Mouse (Mus musculus) embryonic facial prominence, embryonic 13.5 days (tissue): Measurements from ENCODE around the gene Ppp1r12a. TPM values are rescaled to one million over a fixed set of nuclear protein-coding genes. Genes with fewer than 3 reads are reported as not detected.

Experiments
- ATAC-seq: fragments of 200-750 bp; cut with Nextera tagmentation; 2 replicates; pipeline ENCODE4 v1.8.0; 2017; ENCODE audit warnings: low read depth; ENCODE audit not compliant: insufficient number of reproducible peaks, insufficient read depth, low FRiP score, low TSS enrichment
- H3K27ac ChIP-seq: fragments of 300-500 bp; sonication (generic); 2 replicates; pipeline ENCODE4 v1.5.1; 2015; ENCODE audit warnings: moderate library complexity, mild to moderate bottlenecking, inconsistent platforms
- H3K27me3 ChIP-seq: fragments of 300-500 bp; sonication (generic); 2 replicates; pipeline ENCODE4 v1.6.1; 2015; ENCODE audit warnings: mild to moderate bottlenecking, inconsistent platforms
- H3K36me3 ChIP-seq: fragments of 300-500 bp; sonication (generic); 2 replicates; pipeline ENCODE4 v1.6.1; 2015; ENCODE audit warnings: mild to moderate bottlenecking, inconsistent platforms
- H3K4me1 ChIP-seq: fragments of 300-500 bp; sonication (generic); 2 replicates; pipeline ENCODE4 v1.6.1; 2015; ENCODE audit warnings: inconsistent platforms
- H3K4me2 ChIP-seq: fragments of 300-500 bp; sonication (generic); 2 replicates; pipeline ENCODE4 v1.6.1; 2015; ENCODE audit warnings: moderate library complexity, mild to moderate bottlenecking, inconsistent platforms
- H3K4me3 ChIP-seq: fragments of 300-500 bp; sonication (generic); 2 replicates; pipeline ENCODE4 v1.5.1; 2015; ENCODE audit warnings: mild to moderate bottlenecking, inconsistent platforms
- H3K9ac ChIP-seq: fragments of 300-500 bp; sonication (generic); 2 replicates; pipeline ENCODE4 v1.6.1; 2015; ENCODE audit warnings: mild to moderate bottlenecking, inconsistent platforms
- H3K9me3 ChIP-seq: fragments of 300-500 bp; sonication (generic); 2 replicates; pipeline ENCODE4 v1.6.1; 2016; ENCODE audit warnings: inconsistent platforms
- WGBS: fragments of 180-500 bp; shearing (Covaris S2); methylation state at CpG from one replicate; pipeline ENCODE4 v1.1.7; 2015; ENCODE audit warnings: mixed read lengths; 5-methylcytosine and 5-hydroxymethylcytosine counted together
- polyA plus RNA-seq: library from polyadenylated mRNA; unstranded; fragments of >200 nt; fragmentation: Nextera tagmentation; extraction: Ambion mirVana; gene quantifications from 2 replicates; pipeline ENCODE4 v1.2.1, GENCODE M21; 2015

The Ppp1r12a gene
- polyA plus RNA-seq, 1 experiment from 2014 or later: 86.3 TPM

GRCm38 (mm10) chr10:108182386-108182785 is 20.4 kb downstream of the Ppp1r12a start:
- Histone ChIP-seq H3K4me3 (no peak overlapping the region), H3K4me2 (no peak overlapping the region), H3K9ac (no peak overlapping the region), H3K4me1 (0 out of 2 replicates have a peak, but pooled peaks cover 8% of the 10 kb centered on the region), H3K36me3 (no peaks in the 10 kb centered on the region), H3K9me3 (no peaks in the 10 kb centered on the region), H3K27me3 (no peaks in the 10 kb centered on the region), H3K27ac (no peak overlapping the region)
- ATAC-seq: no peak
- 88% methylated on average over 4 of the region's 4 CpGs for WGBS

GRCm38 (mm10) chr10:108184763-108185162 is 22.8 kb downstream of the Ppp1r12a start:
- no peaks in the 10 kb centered on the region for H3K9me3 ChIP-seq
- no peaks in the 10 kb centered on the region for H3K27me3 ChIP-seq
- no peak for ATAC-seq
- 0 out of 2 replicates have a peak, but pooled peaks cover 3% of the 10 kb centered on the region for H3K36me3 ChIP-seq
- H3K4me3 ChIP-seq: no peak overlapping the region
- 0 out of 2 replicates have a peak, but pooled peaks cover 11% of the 10 kb centered on the region for H3K4me1 ChIP-seq
- no peak overlapping the region for H3K9ac ChIP-seq
- no peak overlapping the region for H3K4me2 ChIP-seq
- H3K27ac ChIP-seq: no peak overlapping the region; the same call in 1 of the 2 replicates
- WGBS: 44% methylated on average over 8 of the region's 8 CpGs

- ATAC-seq: no peak
- Histone ChIP-seq H3K4me3 (no peak overlapping the region), H3K36me3 (0 out of 2 replicates have a peak, but pooled peaks cover 3% of the 10 kb centered on the region), H3K27me3 (no peaks in the 10 kb centered on the region), H3K4me2 (no peak overlapping the region), H3K9me3 (no peaks in the 10 kb centered on the region), H3K27ac (no peak overlapping the region), H3K4me1 (0 out of 2 replicates have a peak, but pooled peaks cover 11% of the 10 kb centered on the region), H3K9ac (no peak overlapping the region)
- 83% methylated on average over 3 of the region's 3 CpGs for WGBS
Measured at GRCm38 (mm10) chr10:108185265-108185664, 23.3 kb downstream of the Ppp1r12a start.

- H3K9me3 ChIP-seq: no peaks in the 10 kb centered on the region
- H3K4me3 ChIP-seq: no peak overlapping the region
- 84% methylated on average over 2 of the region's 2 CpGs for WGBS
- no peak for ATAC-seq
- no peak overlapping the region for H3K9ac ChIP-seq
- no peak overlapping the region for H3K27ac ChIP-seq
- 0 out of 2 replicates have a peak, but pooled peaks cover 3% of the 10 kb centered on the region for H3K36me3 ChIP-seq
- no peaks in the 10 kb centered on the region for H3K27me3 ChIP-seq
- H3K4me2 ChIP-seq: no peak overlapping the region
- peaks cover 20% of the 10 kb centered on the region for H3K4me1 ChIP-seq
Measured at GRCm38 (mm10) chr10:108189303-108189702, 27.3 kb downstream of the Ppp1r12a start.

GRCm38 (mm10) chr10:108189986-108190385 is 28.0 kb downstream of the Ppp1r12a start:
- Histone ChIP-seq H3K27me3 (no peaks in the 10 kb centered on the region), H3K36me3 (0 out of 2 replicates have a peak, but pooled peaks cover 3% of the 10 kb centered on the region), H3K27ac (no peak overlapping the region), H3K4me1 (peaks cover 14% of the 10 kb centered on the region), H3K4me3 (no peak overlapping the region), H3K4me2 (no peak overlapping the region), H3K9me3 (no peaks in the 10 kb centered on the region), H3K9ac (no peak overlapping the region)
- no peak for ATAC-seq
- 92% methylated on average over 3 of the region's 3 CpGs for WGBS

- no peak overlapping the region for H3K9ac ChIP-seq
- H3K4me1 ChIP-seq: peaks cover 12% of the 10 kb centered on the region
- H3K4me2 ChIP-seq: no peak overlapping the region
- 0 out of 2 replicates have a peak, but pooled peaks cover 3% of the 10 kb centered on the region for H3K36me3 ChIP-seq
- H3K4me3 ChIP-seq: no peak overlapping the region
- no peaks in the 10 kb centered on the region for H3K27me3 ChIP-seq
- H3K27ac ChIP-seq: no peak overlapping the region
- ATAC-seq: no peak
- H3K9me3 ChIP-seq: no peaks in the 10 kb centered on the region
Measured at GRCm38 (mm10) chr10:108190626-108191025, 28.6 kb downstream of the Ppp1r12a start.

GRCm38 (mm10) chr10:108191381-108191787 is 29.4 kb downstream of the Ppp1r12a start:
- ATAC-seq: no peak
- Histone ChIP-seq H3K4me2 (no peak overlapping the region), H3K36me3 (0 out of 2 replicates have a peak, but pooled peaks cover 3% of the 10 kb centered on the region), H3K9me3 (no peaks in the 10 kb centered on the region), H3K9ac (no peak overlapping the region), H3K27me3 (no peaks in the 10 kb centered on the region), H3K27ac (no peak overlapping the region), H3K4me3 (no peak overlapping the region), H3K4me1 (peaks cover 12% of the 10 kb centered on the region)
- 74% methylated on average over 8 of the region's 8 CpGs for WGBS

GRCm38 (mm10) chr10:108192306-108192705 is 30.3 kb downstream of the Ppp1r12a start:
- Histone ChIP-seq H3K27ac (no peak overlapping the region), H3K4me1 (peaks cover 12% of the 10 kb centered on the region), H3K27me3 (no peaks in the 10 kb centered on the region), H3K9ac (no peak overlapping the region), H3K4me3 (no peak overlapping the region), H3K9me3 (no peaks in the 10 kb centered on the region), H3K4me2 (no peak overlapping the region), H3K36me3 (0 out of 2 replicates have a peak, but pooled peaks cover 3% of the 10 kb centered on the region)
- ATAC-seq: no peak
- 64% methylated on average over 2 of the region's 2 CpGs for WGBS

- WGBS: 89% methylated on average over 2 of the region's 2 CpGs
- H3K27me3 ChIP-seq: no peaks in the 10 kb centered on the region
- peaks cover 9% of the 10 kb centered on the region for H3K4me1 ChIP-seq
- no peak overlapping the region for H3K4me3 ChIP-seq
- H3K27ac ChIP-seq: no peak overlapping the region
- H3K4me2 ChIP-seq: no peak overlapping the region
- no peaks in the 10 kb centered on the region for H3K9me3 ChIP-seq
- H3K36me3 ChIP-seq: peaks cover 11% of the 10 kb centered on the region; the same call in 1 of the 2 replicates
- no peak overlapping the region for H3K9ac ChIP-seq
- ATAC-seq: no peak
Measured at GRCm38 (mm10) chr10:108196124-108196523, 34.1 kb downstream of the Ppp1r12a start.

- WGBS: 100% methylated on average over 1 of the region's 1 CpGs
- no peak for ATAC-seq
Measured at GRCm38 (mm10) chr10:108197498-108197897, 35.5 kb downstream of the Ppp1r12a start.

GRCm38 (mm10) chr10:108198945-108199344 is 37.0 kb downstream of the Ppp1r12a start:
- H3K4me3 ChIP-seq: no peak overlapping the region
- 0 out of 2 replicates have a peak, but pooled peaks cover 1% of the 10 kb centered on the region for H3K4me1 ChIP-seq
- peaks cover 14% of the 10 kb centered on the region; the same call in 1 of the 2 replicates for H3K36me3 ChIP-seq
- no peaks in the 10 kb centered on the region for H3K9me3 ChIP-seq
- H3K27ac ChIP-seq: no peak overlapping the region
- no peak overlapping the region for H3K4me2 ChIP-seq
- H3K27me3 ChIP-seq: no peaks in the 10 kb centered on the region
- ATAC-seq: no peak
- no peak overlapping the region for H3K9ac ChIP-seq
- 95% methylated on average over 2 of the region's 2 CpGs for WGBS

More at GRCm38 (mm10) chr10:108197498-108197897, 35.5 kb downstream of the Ppp1r12a start:
- H3K27ac ChIP-seq: no peak overlapping the region
- H3K4me2 ChIP-seq: no peak overlapping the region
- H3K4me1 ChIP-seq: 0 out of 2 replicates have a peak, but pooled peaks cover 5% of the 10 kb centered on the region
- H3K9ac ChIP-seq: no peak overlapping the region
- H3K9me3 ChIP-seq: no peaks in the 10 kb centered on the region
- no peak overlapping the region for H3K4me3 ChIP-seq
- H3K27me3 ChIP-seq: no peaks in the 10 kb centered on the region
- H3K36me3 ChIP-seq: peaks cover 14% of the 10 kb centered on the region; the same call in 1 of the 2 replicates

- Histone ChIP-seq H3K27me3 (no peaks in the 10 kb centered on the region), H3K36me3 (peaks cover 25% of the 10 kb centered on the region; the same call in 1 of the 2 replicates), H3K9me3 (no peaks in the 10 kb centered on the region), H3K4me2 (no peak overlapping the region), H3K4me3 (no peak overlapping the region), H3K27ac (no peak overlapping the region), H3K9ac (no peak overlapping the region), H3K4me1 (no peaks in the 10 kb centered on the region)
- WGBS: 81% methylated on average over 4 of the region's 4 CpGs
- no peak for ATAC-seq
Measured at GRCm38 (mm10) chr10:108202126-108202525, 40.1 kb downstream of the Ppp1r12a start.
